Mouse (Mus musculus): ENCODE data around the gene Gm5155.
"Not testable (repeated sequence)": the region's sequence is repeated elsewhere in the genome, so short reads cannot be mapped to it uniquely, and the experiment has no call there.

Gene Gm5155

GRCm38 (mm10) chr7:17871467-17871866 is at the start of gene Gm5155:
TSS of gene Gm5155 (plus strand) at chr7:17871767.
- DNase-seq (ENCODE audit: low spot score in 2 of 2) = no peak

- no peak for DNase-seq (ENCODE audit: low spot score in 2 of 2)
Observed at GRCm38 (mm10) chr7:17870776-17871175, 791 bp upstream of the Gm5155 start.

GRCm38 (mm10) chr7:17895341-17895740 is 23.8 kb downstream of the Gm5155 start:
- DNase-seq (ENCODE audit: low spot score in 2 of 2) = not testable (repeated sequence)

- no peak for DNase-seq (ENCODE audit: low spot score in 2 of 2)
Observed at GRCm38 (mm10) chr7:17903146-17903915, 31.8 kb downstream of the Gm5155 start.
